Mouse (Mus musculus) bone marrow, adult 2 months (tissue): ENCODE results near the gene Gprc5b. TPM values are rescaled to one million over a fixed set of nuclear protein-coding genes. Genes with fewer than 3 reads are reported as not detected.

Source experiments
- H3K27ac ChIP-seq: fragments of 200-500 bp; 2 replicates; pipeline ENCODE4 v1.5.1; 2012; ENCODE audit warnings: low read depth, mild to moderate bottlenecking, control low read depth, inconsistent platforms, low read length; ENCODE audit not compliant: control insufficient read depth, poor library complexity, insufficient read depth
- H3K4me1 ChIP-seq: fragments of 200-500 bp; 2 replicates; pipeline ENCODE4 v1.6.1; 2011; ENCODE audit warnings: low read length; ENCODE audit not compliant: control insufficient read depth, insufficient read depth
- H3K4me3 ChIP-seq: fragments of 200-500 bp; replicated peaks from 2 replicates; pipeline ENCODE3; 2011; ENCODE audit warnings: mild to moderate bottlenecking, low read depth, low read length, control low read depth; ENCODE audit not compliant: control insufficient read depth
- CTCF ChIP-seq: fragments of 200-500 bp; IDR thresholded peaks from 2 replicates; pipeline ENCODE4 v1.5.1; 2011; ENCODE audit warnings: low read length, control low read depth; ENCODE audit not compliant: control insufficient read depth, insufficient read depth
- POLR2A ChIP-seq: fragments of 200-500 bp; IDR thresholded peaks from 2 replicates; pipeline ENCODE4 v1.6.1; 2011; ENCODE audit warnings: low read depth, mild to moderate bottlenecking, control low read depth, low read length, borderline replicate concordance; ENCODE audit not compliant: control insufficient read depth
- WGBS: fragments of 180-500 bp; shearing (Covaris S2); methylation state at CpG from one replicate; pipeline ENCODE4 v1.1.7; 2018; 5-methylcytosine and 5-hydroxymethylcytosine counted together
- polyA plus RNA-seq: library from polyadenylated mRNA; stranded (reverse); fragments of >200 nt; gene quantifications from 2 replicates; pipeline ENCODE4 v1.2.4, GENCODE M21; 2011; ENCODE audit warnings: low replicate concordance; ENCODE audit not compliant: missing spikeins, insufficient read depth, insufficient read length

Gene Gprc5b
- 1.9 TPM in 1 of 2 replicates, not detected in the other for polyA plus RNA-seq

DNA sequence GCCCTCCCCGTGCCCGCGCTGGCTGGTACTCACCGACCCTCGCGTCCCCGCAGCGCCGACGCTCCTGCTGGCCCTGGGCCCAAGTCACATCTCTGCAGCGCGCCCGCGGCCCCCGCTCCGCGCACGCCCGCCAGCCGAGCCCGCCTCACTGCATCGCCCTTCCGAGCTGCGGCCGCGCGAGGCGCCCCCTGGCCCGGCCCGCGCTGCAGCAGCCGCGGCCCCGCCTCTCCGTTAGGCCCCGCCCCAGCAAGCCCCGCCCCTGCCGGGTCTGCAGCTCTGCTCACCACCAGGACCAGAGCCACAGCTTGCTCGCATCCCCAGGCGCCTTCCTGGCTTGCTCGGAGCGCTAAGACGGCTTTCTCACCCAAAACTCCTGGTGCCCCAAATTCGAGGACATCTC lies at the start of gene Gprc5b:
Gene Gprc5b, minus strand, starts transcription at position 205 of the 400 bp plus-strand sequence.
- Histone ChIP-seq H3K27ac (no peak within 1 kb of the TSS), H3K4me3 (no peak within 1 kb of the TSS), H3K4me1 (no peaks in the 10 kb centered on the region)
- under 1% methylated on average over 44 of the region's 44 CpGs for WGBS
- TF ChIP-seq POLR2A (no peak), CTCF (no peak)

DNA sequence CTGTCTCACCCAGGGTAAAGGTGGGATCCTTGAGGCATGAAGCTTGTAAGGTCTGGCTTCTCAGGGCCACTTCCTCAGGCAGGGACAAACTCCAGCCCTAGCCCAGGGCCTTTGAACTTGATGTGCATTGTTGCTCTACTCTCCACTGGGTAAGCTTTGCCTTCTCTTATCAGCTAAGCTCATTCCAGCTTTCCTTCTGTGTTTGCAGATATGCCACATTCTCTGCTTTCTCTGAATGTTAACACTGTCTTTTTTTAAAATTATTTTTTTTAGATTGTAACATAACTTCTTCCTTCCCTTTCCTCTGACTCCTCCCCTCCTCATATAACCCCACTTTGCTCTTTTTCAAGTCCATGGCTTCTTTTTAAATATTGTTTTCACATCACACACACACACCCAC lies 46.5 kb upstream of the Gprc5b start:
- no peak for TF ChIP-seq CTCF
- no peak for TF ChIP-seq POLR2A
- Histone ChIP-seq H3K4me3 (no peak overlapping the region), H3K27ac (no peak overlapping the region), H3K4me1 (no peaks in the 10 kb centered on the region)

DNA sequence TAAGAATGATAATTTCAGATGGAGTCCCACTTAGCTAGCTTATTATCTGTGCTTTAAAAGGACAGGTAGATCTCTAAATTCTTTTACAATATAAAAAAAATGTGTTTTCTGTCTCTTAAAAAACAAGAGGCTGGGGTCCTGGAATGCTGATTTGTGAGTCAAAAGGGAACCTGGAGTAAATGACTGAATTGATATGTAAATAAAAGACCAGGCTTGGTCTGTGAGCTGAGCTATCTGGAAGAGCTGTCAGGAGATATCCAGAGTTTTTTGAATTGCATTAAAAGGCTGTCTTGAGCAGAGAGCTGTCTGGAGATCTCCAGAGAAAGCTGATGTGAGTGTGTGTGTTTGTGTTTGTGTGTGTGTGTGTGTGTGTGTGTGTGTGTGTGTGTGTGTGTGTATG lies 42.6 kb upstream of the Gprc5b start:
- Histone ChIP-seq H3K27ac (no peak overlapping the region), H3K4me1 (no peaks in the 10 kb centered on the region), H3K4me3 (no peak overlapping the region)
- TF ChIP-seq CTCF (no peak), POLR2A (no peak)

DNA sequence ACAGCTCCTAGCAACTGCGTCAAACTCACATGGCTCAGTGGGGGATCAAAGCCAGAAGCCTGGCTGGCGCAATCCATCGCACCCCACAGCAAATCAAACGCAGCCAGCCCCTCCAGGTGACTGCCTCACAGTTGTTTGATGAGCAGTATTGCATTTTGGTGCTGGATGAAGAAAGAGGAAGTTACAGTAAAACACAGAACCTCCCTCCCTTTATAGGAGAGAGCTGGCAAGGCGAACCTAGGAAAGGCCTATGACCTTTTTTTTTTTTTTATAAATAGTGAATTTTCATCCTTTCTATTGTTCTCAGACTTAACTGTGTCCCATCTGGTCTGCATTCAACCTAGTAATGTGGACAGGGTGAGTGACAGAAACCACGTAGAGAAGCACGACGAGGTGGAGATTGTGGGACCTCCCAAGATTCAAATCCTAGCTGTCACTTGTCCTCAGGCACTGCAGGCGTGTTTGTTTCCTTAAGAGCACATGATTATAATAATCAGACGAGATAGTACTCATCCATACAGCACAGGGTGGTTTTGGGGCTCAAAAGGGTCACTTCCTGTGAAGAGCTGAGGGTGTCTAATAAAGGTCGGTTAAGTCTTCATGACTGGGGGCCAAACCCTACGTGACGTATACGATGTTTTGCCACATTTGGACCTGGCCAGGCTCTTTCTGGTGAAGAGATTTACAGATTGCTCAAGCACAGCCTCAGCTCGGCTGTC lies 39.4 kb upstream of the Gprc5b start:
- Histone ChIP-seq H3K27ac (no peak overlapping the region), H3K4me3 (no peak overlapping the region), H3K4me1 (no peaks in the 10 kb centered on the region)
- TF ChIP-seq POLR2A = no peak
- TF ChIP-seq CTCF = no peak
- 54% methylated on average over 15 of the region's 15 CpGs for WGBS

DNA sequence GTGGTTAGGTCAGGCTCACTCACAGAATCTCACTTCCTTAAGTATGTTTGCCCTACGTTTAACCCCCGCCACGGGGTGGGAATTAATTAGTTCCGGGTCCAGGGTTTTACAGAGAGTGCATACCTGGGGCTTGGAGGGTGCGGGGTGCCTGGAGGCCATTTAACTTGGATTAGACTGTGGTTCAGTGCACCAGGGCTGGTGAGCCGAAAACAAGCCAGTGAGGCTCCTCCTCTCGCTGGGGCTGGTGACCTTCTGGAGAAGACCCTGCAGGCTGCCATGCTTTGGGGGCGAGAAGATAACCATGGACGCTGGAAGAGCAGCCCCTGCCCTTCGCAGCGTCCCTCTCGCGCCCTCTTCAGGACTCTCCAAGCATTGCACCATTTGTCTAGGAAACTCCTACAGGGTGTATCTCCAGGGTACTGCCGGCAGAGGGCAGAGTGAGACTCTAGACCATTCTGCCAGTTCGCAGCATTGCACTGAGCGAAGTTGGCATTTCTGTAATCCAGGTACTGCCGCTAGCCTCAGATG lies 28.4 kb upstream of the Gprc5b start:
- 32% methylated on average over 17 of the region's 17 CpGs for WGBS
- no peak overlapping the region for H3K4me3 ChIP-seq
- H3K4me1 ChIP-seq = no peaks in the 10 kb centered on the region
- peak; percentile 45 for TF ChIP-seq CTCF
- TF ChIP-seq POLR2A = no peak
- H3K27ac ChIP-seq = no peak overlapping the region

DNA sequence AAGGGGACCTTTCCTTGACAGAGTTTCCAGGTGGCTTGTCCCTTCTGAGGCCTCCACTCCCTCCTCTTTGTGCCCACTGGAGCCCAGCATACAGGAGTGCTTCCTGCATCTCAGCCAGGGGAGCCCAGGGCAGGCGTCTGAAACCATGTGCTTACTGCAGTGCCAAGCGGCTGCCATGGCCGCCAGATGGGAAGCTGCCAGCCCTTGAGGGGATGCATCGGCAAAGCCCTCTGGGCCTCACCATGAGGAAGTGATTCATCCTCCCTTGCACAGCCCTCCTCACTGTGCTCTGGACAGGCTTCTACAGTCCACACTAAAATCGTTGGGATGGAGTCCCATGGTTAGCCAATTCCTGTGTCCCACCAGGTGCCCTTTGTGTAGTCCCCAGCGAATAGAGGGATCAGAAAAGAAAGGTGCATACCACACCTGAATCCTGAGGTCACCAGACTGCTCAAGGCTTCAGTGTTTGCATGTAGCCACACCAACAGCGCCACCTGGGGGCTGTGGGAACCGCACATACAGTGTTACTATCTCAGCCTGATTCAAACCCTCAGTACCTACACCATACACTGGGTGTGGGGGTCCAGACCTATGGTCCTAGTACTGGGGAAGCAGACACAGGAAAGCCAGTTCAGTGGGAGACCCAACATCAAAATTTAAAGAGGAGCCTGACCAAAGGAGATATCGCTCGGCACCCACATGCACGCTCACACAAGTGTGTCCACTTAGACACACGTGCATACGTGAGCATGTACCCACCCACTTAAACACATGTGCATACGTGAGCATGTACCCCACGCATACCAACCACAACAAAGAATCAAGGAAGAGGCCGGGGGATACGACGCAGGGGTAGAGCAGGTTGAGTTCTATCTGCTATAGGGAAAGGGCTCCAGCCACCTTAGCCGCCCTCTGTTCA lies 27.5 kb upstream of the Gprc5b start:
- Histone ChIP-seq H3K4me3 (no peak overlapping the region), H3K4me1 (no peaks in the 10 kb centered on the region), H3K27ac (no peak overlapping the region)
- WGBS = 59% methylated on average over 19 of the region's 19 CpGs
- no peak for TF ChIP-seq POLR2A
- peak; percentile 52 for TF ChIP-seq CTCF

DNA sequence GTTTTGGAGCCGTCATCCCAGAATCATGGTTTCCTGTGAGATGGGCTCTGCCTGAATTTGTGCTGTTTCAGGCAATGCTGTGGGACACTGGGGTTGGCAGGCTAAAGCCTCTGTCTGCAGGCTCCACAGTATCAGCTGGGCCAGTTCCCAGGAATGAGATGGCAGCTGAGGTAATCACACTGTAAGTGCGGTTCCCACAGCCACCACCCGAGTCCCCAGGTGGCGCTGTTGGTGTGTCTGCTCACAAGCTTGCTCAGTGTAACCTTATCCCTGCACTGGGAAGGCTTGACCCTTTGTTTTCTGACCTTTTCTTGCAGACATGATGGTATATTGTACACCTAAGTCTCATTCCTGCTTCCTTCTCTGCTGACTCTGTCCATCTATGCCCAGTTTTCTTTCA lies 24.5 kb upstream of the Gprc5b start:
- Histone ChIP-seq H3K4me3 (no peak overlapping the region), H3K27ac (no peak overlapping the region), H3K4me1 (no peaks in the 10 kb centered on the region)
- TF ChIP-seq POLR2A (no peak), CTCF (peak; percentile 34; the same call in 1 of the 2 replicates)
- 15% methylated on average over 4 of the region's 4 CpGs for WGBS

DNA sequence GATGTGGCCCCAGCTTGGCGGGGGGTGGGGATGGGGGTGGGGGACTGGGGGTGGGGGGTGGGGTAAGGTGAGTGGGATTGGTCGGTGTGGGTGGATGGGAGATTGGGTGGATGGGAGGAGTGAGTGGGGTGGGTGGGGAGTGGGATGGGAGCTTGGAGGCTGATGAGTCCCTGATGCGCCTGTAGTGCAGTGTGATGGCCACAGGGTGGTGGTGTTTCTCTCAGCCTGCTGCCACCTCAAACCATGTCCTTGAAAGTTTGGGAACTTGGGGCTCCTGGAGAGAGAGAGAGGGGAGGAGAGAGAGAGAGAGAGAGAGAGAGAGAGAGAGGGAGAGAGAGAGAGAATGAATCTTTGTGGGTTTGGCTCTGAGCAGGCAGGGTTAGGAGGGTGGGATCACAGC lies 20.7 kb upstream of the Gprc5b start:
- TF ChIP-seq CTCF (peak; percentile 47; the same call in 1 of the 2 replicates), POLR2A (no peak)
- no peak overlapping the region for H3K27ac ChIP-seq
- no peaks in the 10 kb centered on the region for H3K4me1 ChIP-seq
- H3K4me3 ChIP-seq = no peak overlapping the region
- WGBS = 7% methylated on average over 3 of the region's 3 CpGs
